Mouse (Mus musculus) liver, adult (tissue): ENCODE data around the gene Clec16a.

ENCODE experiments used
- GATA4 ChIP-seq: IDR thresholded peaks from 2 replicates; pipeline ENCODE4 v1.6.1; 2014; ENCODE audit warnings: mild to moderate bottlenecking, low read length; ENCODE audit not compliant: insufficient replicate concordance

The Clec16a gene

DNA sequence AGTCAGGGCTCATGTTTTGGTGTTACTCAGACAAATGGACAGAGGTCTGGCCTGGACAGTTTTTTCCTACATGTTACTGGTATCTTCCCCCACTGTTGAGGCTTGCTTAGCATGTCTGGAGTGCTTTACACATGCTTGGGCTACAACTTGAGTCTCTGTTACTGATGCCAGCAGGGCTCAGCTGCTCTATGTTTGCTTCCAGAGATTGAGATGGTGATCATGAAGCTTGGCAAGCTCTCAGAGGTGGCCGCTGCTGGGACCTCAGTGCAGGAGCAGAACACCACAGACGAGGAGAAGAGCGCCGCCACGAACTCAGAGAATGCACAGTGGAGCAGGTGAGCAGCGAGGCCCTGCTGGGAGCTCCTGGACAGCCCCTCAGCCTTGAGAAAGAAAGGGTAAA is 65.7 kb downstream of the Clec16a start:
- no peak for TF ChIP-seq GATA4

DNA sequence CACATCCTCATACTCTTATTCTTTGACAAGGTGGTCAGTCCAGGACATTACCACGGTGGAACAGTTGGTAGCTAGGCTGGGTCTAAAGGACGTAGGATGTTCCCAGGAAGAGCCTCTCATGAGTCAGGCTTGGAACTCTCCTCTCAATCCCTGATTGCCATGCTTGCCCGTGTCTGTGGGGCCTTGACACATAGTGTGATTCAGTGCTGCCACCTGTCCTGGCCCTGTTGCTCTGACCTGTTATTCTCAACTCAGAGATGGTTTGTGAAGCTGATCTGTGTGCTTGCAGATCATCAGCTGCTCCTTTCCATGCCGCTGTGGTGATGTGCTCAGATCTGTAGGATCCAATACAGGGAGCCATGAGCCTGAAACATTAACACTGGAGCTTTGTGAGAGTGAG is 66.2 kb downstream of the Clec16a start:
- no peak for TF ChIP-seq GATA4

DNA sequence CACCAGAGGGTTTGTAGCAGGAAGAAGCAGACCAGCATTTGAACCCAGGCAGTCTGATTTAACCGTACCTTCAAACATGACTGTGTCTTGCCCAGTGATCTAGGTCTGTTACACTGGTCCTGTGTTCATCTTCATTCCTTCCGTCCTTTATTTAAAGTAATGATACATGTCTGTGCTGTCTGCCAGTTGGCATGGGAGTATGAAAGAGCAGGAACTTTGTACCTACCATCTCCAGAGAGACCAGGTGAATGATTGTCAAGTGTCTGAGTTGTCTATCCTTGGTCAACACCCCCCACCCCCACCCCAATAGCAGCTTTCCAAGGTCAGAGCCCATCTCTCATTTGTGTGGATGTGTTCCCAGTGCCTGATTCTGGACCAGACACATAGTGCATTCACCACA is 68.9 kb downstream of the Clec16a start:
- no peak for TF ChIP-seq GATA4

DNA sequence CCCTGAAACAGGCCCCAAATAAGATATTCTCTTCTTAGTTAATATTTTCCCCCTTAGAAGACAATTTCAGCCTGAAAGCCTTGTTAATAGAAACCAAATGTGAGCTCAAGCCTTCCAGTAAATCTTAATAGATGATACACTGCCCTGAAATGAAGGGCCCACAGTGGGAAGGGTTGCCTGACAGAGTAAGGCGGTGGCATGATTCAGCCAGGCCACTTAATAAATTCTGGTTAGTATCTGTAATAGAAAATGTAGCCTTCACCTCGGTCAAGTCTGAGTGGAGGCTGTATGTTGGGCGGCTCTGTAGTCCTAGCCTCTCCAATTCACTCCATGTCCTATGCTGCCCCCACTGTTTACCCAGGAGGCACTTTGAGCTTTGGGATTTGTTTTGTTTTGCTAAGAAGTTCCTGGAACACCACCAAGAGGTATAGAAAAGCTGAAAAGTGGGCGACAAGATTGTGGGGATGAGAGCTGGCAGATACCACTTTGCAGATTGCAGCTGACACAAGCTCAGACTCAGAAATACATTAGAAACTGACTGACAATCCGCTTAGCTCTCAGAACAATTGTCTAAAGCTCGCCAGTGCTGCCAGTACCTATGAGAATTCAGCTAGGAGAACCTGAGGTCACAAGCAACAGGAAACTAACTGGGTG is 75.9 kb downstream of the Clec16a start:
- no peak for TF ChIP-seq GATA4

DNA sequence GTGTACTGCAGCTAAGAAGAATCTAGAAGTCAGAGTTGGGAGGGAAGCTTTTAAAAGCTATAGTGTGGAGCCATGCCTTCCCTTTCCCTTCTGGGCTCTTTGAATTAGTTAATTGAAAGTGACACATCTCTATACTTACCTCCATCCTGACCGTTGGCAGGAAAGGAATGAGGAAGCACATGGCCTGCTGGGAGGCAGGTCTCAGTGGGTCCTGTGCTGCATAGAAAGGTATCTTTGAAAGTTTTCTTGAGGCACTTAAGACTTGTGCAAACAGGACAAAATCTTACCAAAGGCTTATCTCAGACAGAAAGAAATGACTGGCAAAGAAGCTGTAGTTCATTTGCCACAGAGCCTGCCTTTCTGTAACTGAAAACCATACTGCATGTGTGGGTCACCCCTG is 76.6 kb downstream of the Clec16a start:
- TF ChIP-seq GATA4: no peak

DNA sequence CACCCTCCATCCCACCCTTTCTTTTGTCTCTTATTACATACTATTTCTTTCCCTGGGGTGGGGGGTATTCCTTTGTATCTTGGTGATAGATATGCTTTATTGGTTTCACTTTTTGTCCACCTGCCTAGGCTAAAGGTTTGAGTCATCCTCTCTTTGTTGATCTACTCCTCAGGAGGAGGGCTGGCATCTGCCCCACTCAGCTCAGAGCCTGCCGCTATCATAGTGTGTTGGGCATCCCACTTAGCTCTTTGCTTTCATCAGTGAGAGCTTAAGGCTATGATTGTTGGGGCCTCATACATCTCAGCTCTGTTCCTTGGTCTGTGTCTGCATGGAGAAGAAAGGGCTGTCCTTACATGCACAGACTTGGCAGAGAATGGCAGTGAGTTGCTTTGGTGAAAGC is 81.0 kb downstream of the Clec16a start:
- TF ChIP-seq GATA4: no peak

DNA sequence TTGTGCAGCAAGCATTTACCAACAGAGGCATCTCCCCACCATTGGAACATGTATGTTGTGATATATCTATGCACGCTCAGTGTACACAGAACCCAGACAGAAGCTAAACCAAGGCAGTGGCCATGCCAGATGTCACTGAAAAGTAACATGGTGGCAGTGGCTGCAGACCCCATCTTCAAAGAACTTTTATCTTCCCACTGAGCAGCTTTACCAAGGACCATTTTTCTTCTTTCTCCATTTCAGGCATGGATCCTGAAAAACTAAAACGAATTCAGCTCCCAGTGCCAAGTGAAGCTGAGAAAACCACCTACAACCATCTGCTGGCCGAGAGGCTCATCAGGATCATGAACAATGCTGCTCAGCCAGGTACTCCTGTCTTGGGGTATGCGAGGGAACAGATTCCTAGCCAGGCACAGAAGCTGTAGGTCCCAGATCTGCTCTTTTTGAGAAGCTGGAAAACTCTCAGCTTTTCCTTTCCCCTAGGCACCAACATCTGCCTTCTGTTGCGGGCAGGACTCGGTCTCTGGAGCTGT is 82.1 kb downstream of the Clec16a start:
- TF ChIP-seq GATA4: no peak

DNA sequence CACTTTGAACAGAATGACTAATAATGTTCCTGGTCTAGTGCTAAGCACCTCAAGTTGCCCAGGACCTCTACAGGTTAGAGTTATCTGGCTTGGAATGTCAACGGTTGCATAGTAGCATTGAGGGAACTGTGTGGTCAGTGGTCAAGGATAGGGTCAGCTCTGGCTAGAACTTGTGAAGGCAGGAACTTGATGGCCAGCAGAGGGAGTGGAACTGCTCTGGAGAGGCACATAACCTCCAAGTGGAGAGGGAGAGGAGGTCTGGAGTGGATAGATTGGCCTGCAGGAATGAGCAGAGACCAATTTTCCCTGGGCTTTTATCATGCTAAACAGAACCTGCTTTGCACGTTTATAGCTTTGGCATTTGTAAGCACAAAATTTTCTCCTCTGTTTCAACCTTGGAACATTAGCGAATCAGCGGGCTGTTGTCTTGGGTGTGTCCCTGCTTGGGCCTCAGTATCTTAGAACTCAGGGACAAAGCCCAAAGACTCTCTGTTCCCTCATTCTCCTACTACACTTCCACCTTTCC is 83.0 kb downstream of the Clec16a start:
- TF ChIP-seq GATA4: no peak

DNA sequence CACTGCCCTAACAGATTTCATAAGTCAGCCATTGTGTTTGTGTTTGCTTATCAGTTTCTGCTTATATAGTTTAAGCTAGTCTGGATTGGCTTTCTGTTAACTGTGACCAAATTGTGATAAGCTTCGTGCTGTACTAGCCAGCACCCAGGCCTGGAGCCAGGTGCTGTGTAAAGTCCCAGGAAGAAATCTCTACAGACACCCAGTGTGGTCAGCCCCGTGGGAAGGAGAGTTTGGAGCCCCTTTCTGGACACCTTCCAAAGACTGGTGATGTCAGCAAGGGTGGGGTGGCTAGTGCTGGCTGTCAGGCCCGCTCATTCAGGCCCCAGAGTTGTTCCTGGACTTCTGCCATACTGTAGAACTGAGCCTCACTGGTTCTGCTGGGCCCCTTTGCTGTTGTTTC is 83.8 kb downstream of the Clec16a start:
- no peak for TF ChIP-seq GATA4

DNA sequence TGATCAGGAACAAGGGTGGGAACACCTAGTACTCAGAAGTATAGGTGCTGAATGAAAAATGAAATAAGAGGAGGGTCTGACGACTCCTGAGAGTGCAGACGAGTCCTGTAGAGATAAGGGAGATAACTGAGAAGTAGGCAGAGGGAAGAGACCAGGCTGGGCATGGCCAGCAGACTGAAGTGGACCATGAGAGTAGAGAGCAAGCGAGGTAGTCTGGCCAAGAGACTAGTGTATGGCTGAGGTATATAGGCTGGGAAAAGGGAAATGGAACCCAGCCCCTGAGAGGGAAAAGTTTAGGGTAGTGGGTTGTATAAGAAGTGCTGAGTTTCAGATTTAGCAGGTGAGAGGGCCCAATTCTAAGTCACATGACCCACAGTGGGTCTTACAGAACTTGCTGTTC is 84.2 kb downstream of the Clec16a start:
- TF ChIP-seq GATA4: no peak

DNA sequence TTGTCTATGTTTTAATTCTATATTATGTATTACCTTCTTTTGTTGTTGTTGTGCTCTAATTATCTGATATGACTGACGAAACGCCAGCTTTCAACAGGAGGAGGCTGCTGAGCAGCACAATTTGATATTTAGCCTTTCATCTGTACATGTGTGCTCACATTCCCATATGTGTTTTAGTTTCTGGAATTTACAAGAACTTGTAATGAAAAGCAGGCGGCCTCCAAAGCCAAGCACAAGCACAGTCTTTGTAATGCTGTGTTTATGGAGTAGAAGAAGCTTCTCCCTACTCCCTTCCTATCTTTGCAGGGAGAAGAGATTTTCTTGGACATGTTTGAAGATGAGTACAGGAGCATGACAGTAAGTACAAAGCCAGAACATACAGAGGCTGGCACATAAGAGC is 89.8 kb downstream of the Clec16a start:
- no peak for TF ChIP-seq GATA4

DNA sequence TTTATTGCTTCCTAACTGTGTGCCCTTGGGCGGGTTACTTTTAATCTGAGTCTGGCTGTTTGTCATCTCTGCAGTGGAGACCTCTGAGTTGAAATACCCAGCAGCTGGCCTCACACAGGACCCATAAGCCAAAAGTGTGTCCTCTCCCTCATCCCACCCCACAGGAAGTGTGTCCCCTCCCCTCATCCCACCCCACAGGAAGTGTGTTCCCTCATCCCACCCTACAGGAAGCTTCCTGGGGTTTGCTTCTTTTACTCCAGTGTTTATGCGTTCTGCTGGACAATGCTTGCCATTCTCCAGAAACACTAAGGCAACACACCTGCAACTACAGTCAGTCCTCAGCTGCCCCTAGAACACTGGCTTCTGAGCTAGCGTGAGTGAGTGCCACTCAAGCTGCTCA is 92.8 kb downstream of the Clec16a start:
- TF ChIP-seq GATA4: no peak

DNA sequence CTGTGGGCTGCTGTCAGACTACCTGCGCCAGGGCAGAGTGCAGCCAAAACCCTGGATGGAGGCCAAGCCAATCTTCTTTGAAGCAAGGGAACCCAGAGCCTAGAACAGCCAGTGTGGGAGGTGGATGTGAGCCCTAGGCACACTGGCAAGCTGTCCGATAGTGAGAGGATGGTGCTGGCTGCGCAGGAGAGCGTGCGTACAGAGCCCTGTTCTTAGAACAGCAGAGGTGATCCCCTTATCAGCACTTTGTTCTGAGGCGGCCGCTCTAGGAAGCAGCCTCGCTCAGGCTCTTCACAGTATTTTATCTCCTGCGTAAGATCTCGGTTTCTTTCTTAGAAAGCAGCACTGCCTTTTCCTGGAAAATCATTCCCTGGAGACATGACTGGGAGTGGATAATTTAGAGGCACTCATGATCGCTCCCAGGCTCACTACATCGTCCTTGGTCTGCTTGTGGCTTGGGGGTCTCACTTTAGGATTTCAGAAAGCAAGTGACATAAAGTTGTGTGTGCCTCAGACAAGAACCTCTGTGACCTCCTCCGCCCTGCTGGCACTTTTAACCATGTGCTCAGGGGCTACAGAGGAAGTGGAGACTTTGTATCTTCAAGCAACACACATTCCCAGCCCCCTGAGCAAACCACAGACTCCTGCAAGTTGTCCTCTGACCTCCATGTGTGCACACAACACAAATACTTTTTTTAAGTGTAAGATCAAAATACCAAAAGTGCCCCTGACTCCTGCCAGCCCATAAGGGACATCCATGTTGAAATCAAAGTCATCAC is 94.2 kb downstream of the Clec16a start:
- no peak; the same call in 1 of the 2 replicates for TF ChIP-seq GATA4

DNA sequence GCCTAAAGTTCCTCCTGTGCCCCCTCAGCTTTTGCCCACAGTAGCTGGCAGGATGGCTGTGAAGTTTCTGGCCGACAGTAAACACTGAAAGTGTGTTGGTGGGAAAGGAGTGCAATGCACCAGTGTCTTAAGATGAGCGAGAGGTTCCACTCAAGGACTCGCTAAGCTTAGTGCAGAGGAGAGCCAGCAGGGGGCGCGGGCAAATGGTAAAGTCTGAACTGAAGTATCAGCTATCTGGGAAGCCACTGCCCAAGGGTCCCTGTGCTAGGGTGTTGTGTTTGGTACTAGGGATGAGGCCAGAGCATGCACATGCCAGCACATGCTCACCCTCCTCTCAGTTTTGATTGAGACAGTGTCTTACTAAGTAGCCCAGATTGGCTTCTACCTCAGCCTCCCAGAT is 94.9 kb downstream of the Clec16a start:
- no peak for TF ChIP-seq GATA4

DNA sequence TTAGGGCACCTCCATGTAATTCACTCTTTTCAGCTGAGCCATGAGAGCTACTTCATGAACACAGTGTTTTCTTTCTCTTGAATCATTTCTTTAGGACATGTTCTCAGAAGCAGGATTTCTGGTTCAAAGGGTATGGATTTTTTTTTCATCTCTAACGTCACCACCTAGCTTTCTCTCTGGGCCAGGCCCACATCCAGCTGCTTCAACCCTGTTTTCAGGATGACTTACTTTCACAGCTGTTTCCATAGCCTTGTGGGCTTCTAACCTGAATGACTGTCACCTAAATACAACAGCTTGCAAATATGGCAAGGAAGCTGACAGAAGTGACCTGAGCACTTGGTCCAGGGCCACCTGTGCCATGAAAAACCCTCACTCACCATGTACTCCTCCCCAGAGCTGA is 96.0 kb downstream of the Clec16a start:
- no peak for TF ChIP-seq GATA4
